ENCODE assay signal across 12 mouse cellular contexts in genomic region chr1:138901431-138902117, GRCm38 (mm10). TPM values are rescaled to one million over a fixed set of nuclear protein-coding genes. Genes with fewer than 3 reads are reported as not detected.
A peak's percentile ranks its signal among the peaks of the same experiment; 100 is the strongest.
DNase-seq lines count a peak whose midpoint lies in the region; ATAC-seq lines count a peak whose summit lies in the region.
"Had no signal": no experiment of that assay in that cellular context is flagged by ENCODE, and none has a peak within 500 bp of the region (broad histone marks: within the 10 kb centered on the region; RNA-seq: fewer than 3 reads in every experiment).

No protein-coding gene starts in this region.

- ATAC-seq in heart, embryonic 15.5 days (replicated peaks; ENCODE audit: insufficient number of reproducible peaks, insufficient read depth, low FRiP score, low read depth): 0 out of 2 replicates have a peak, but pooled peaks have one; percentile 18
- ATAC-seq in megakaryocyte progenitor cell, adult 5-6 weeks (replicated peaks; ENCODE audit: poor library complexity): no peak

- H3K4me2 ChIP-seq in heart, embryonic 15.5 days: no peak overlapping the region
- H3K4me2 ChIP-seq: liver, embryonic 11.5 days had no signal

- no peak overlapping the region for H3K4me3 ChIP-seq in heart, embryonic 15.5 days

- H3K27ac ChIP-seq in heart, embryonic 15.5 days: no peak overlapping the region

- no peaks in the 10 kb centered on the region for H3K36me3 ChIP-seq in heart, embryonic 15.5 days

- no peaks in the 10 kb centered on the region for H3K27me3 ChIP-seq in heart, embryonic 15.5 days

- 0 out of 2 replicates have a peak, but pooled peaks cover 3% of the 10 kb centered on the region for H3K9me3 ChIP-seq in heart, embryonic 15.5 days (replicated peaks)

- DNase-seq in heart, postnatal 10 days: no peak
- DNase-seq in cerebellum, postnatal 36 days: peak; percentile 79 to 81
- DNase-seq in layer of hippocampus, postnatal 14 days (ENCODE audit: low spot score in 2 of 2): peak; percentile 79 to 81
- DNase-seq in right cerebral cortex, adult 2 months (ENCODE audit: low spot score in 2 of 2): peak; percentile 16 to 40
- no peak for DNase-seq in spleen, postnatal 10 days (ENCODE audit: low spot score in 2 of 2)
- no peak for DNase-seq in urinary bladder, postnatal 10 days (ENCODE audit: low spot score)
- DNase-seq: kidney, adult 11 months; retina, postnatal 1 day; thymus, adult 18-20 months had no signal

- intact Hi-C loops in heart, postnatal 10 days (cut with DNase I): no loop called here

- H3K4me1 ChIP-seq in heart, embryonic 15.5 days (replicated peaks): peaks cover 6% of the 10 kb centered on the region; the same call in 1 of the 2 replicates

- WGBS in heart, embryonic 15.5 days: 84% methylated on average over 16 of the region's 16 CpGs

- no peak overlapping the region for H3K9ac ChIP-seq in heart, embryonic 15.5 days

RNA-seq across cellular contexts. Expression of gene 2310009B15Rik, which starts 44.9 kb away (rescaled TPM):
- polyA plus RNA-seq in heart, embryonic 15.5 days (2015; fragmentation: Nextera tagmentation; extraction: Ambion mirVana): 25.5 and 29.1 TPM in 2 replicates
- total RNA-seq in heart, postnatal 10 days (2021): 10 to 100 TPM; 17.1 to 18.2 TPM
- total RNA-seq in layer of hippocampus, postnatal 14 days (2021): 10 to 100 TPM; 19.9 to 24.3 TPM
- 21.2 and 25.5 TPM in 2 replicates for total RNA-seq in megakaryocyte progenitor cell, adult 5-6 weeks (2015)
- total RNA-seq in megakaryocyte progenitor cell, adult 5-6 weeks (2017): 17.0 and 18.9 TPM in 2 replicates

RNA-seq across cellular contexts. Expression of gene Lhx9, which starts 53.2 kb away (rescaled TPM):
- polyA plus RNA-seq in heart, embryonic 15.5 days (2015; fragmentation: Nextera tagmentation; extraction: Ambion mirVana): 0.18 and 0.24 TPM in 2 replicates
- under 1 TPM in 1 of 2 experiments, not detected in 1; 0.12 TPM for total RNA-seq in heart, postnatal 10 days (2021)
- 10 to 100 TPM; 13.5 to 15.1 TPM for total RNA-seq in layer of hippocampus, postnatal 14 days (2021)
- total RNA-seq in megakaryocyte progenitor cell, adult 5-6 weeks (2015): not detected in 2 replicates
- not detected in 2 replicates for total RNA-seq in megakaryocyte progenitor cell, adult 5-6 weeks (2017)

Comparison
In these comparisons a context has a peak if more than half of its experiments do, and no peak if none do; other contexts are left out.
1. DNase-seq: peak in cerebellum, postnatal 36 days (2 of 2), layer of hippocampus, postnatal 14 days (2 of 2) and right cerebral cortex, adult 2 months (2 of 2); none in heart, postnatal 10 days (0 of 2), spleen, postnatal 10 days (0 of 2) and urinary bladder, postnatal 10 days (single experiment).
2. RNA of gene Lhx9, which starts 53.2 kb away (total RNA-seq): 13.5 to 15.1 TPM in layer of hippocampus, postnatal 14 days; 0.12 TPM in heart, postnatal 10 days and not detected in megakaryocyte progenitor cell, adult 5-6 weeks; every median in the first group is over 10 times any median in the second.